Mouse (Mus musculus) liver, embryonic 15.5 days (tissue): Measurements from ENCODE around the gene Fam183b. TPM values are rescaled to one million over a fixed set of nuclear protein-coding genes. Genes with fewer than 3 reads are reported as not detected.
"Not testable (repeated sequence)": the region's sequence is repeated elsewhere in the genome, so short reads cannot be mapped to it uniquely, and the experiment has no call there.

Experiments used
- ATAC-seq: fragments of 200-750 bp; cut with Nextera tagmentation; 2 replicates; pipeline ENCODE4 v1.8.0; 2017; ENCODE audit warnings: moderate number of reproducible peaks, mild to moderate bottlenecking, moderate library complexity; ENCODE audit not compliant: insufficient read depth
- H3K27ac ChIP-seq: fragments of 300-500 bp; sonication (generic); replicated peaks from 2 replicates; pipeline ENCODE4 v1.5.1; 2015; ENCODE audit warnings: mild to moderate bottlenecking, inconsistent platforms
- H3K27me3 ChIP-seq: fragments of 300-500 bp; sonication (generic); 2 replicates; pipeline ENCODE4 v1.6.1; 2015; ENCODE audit warnings: mild to moderate bottlenecking, inconsistent platforms
- H3K36me3 ChIP-seq: fragments of 300-500 bp; sonication (generic); replicated peaks from 2 replicates; pipeline ENCODE4 v1.6.1; 2015; ENCODE audit warnings: moderate library complexity, mild to moderate bottlenecking, inconsistent platforms
- H3K4me1 ChIP-seq: fragments of 300-500 bp; sonication (generic); replicated peaks from 2 replicates; pipeline ENCODE4 v1.6.1; 2015; ENCODE audit warnings: inconsistent platforms
- H3K4me2 ChIP-seq: fragments of 300-500 bp; sonication (generic); 2 replicates; pipeline ENCODE4 v1.6.1; 2015; ENCODE audit warnings: moderate library complexity, mild to moderate bottlenecking, inconsistent platforms
- H3K4me3 ChIP-seq: fragments of 300-500 bp; sonication (generic); replicated peaks from 2 replicates; pipeline ENCODE4 v1.5.1; 2015; ENCODE audit warnings: mild to moderate bottlenecking, inconsistent platforms
- H3K9ac ChIP-seq: fragments of 300-500 bp; sonication (generic); 2 replicates; pipeline ENCODE4 v1.6.1; 2015; ENCODE audit warnings: moderate library complexity, mild to moderate bottlenecking, inconsistent platforms
- H3K9me3 ChIP-seq: fragments of 300-500 bp; sonication (generic); replicated peaks from 2 replicates; pipeline ENCODE4 v1.6.1; 2016; ENCODE audit warnings: inconsistent platforms
- WGBS: fragments of 180-500 bp; shearing (Covaris S2); methylation state at CpG from one replicate; pipeline ENCODE4 v1.1.7; 2015; ENCODE audit warnings: mixed read lengths; ENCODE audit not compliant: insufficient replicate concordance; 5-methylcytosine and 5-hydroxymethylcytosine counted together
- polyA plus RNA-seq: library from polyadenylated mRNA; unstranded; fragments of >200 nt; fragmentation: Nextera tagmentation; extraction: Ambion mirVana; gene quantifications from 2 replicates; pipeline ENCODE4 v1.2.1, GENCODE M21; 2015

The Fam183b gene
- polyA plus RNA-seq, 1 experiment from 2014 or later, result not detected

DNA sequence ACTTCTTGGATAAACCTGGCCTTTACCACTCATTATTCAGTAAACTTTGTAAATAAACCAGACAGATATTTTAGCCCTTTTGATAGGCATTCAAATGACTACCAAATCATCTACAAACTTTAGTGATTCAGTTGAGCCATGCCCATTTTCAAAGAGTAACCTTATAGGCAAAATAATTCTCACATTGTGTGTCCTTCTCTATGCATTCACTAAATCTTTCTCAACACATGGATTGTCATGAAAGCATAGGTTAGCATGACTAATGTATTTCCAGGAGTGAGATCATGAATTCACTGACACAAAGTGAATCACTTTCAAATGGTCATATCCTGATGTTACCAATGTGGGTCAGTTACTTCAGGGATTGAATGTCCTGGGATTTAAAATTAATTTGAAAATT is 28.9 kb downstream of the Fam183b start, which contains the start of gene Olfr315:
TSS of gene Olfr315 (plus strand) at position 301 of the 400 bp plus-strand sequence.
- H3K9me3 ChIP-seq, result no peaks in the 10 kb centered on the region
- H3K9ac ChIP-seq, result no peak within 1 kb of the TSS
- H3K4me1 ChIP-seq, result no peaks in the 10 kb centered on the region
- no peak for ATAC-seq
- H3K27ac ChIP-seq, result no peak within 1 kb of the TSS
- H3K4me3 ChIP-seq, result no peak within 1 kb of the TSS
- no peak within 1 kb of the TSS for H3K4me2 ChIP-seq
- no peaks in the 10 kb centered on the region for H3K27me3 ChIP-seq
- no peaks in the 10 kb centered on the region for H3K36me3 ChIP-seq

DNA sequence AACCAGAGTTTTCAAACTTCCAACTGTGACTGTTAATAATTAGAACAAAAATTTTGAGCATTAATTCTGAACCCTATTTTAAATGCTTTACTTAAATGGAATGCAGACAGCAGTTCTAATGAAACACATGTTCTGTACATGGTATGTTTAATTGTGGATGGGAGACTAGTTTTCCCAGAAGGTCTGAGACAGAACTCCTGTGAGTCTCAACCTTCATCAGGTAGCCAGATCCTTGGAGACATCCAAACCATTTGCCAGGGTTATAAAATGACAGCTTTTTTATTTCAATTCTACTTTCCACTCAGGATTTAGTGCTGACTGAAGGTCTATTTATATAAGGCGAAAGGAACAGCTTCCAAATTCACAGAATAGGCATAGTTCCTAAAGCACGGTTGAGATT is 49.3 kb downstream of the Fam183b start, which contains the start of gene Olfr316:
TSS of gene Olfr316 (plus strand) at position 301 of the 400 bp plus-strand sequence.
- 66% methylated on average over 2 of the region's 2 CpGs for WGBS
- ATAC-seq, result no peak
- Histone ChIP-seq H3K9me3 (no peaks in the 10 kb centered on the region), H3K4me1 (no peaks in the 10 kb centered on the region), H3K9ac (no peak within 1 kb of the TSS), H3K4me2 (no peak within 1 kb of the TSS), H3K36me3 (no peaks in the 10 kb centered on the region), H3K4me3 (no peak within 1 kb of the TSS), H3K27ac (no peak within 1 kb of the TSS), H3K27me3 (no peaks in the 10 kb centered on the region)

DNA sequence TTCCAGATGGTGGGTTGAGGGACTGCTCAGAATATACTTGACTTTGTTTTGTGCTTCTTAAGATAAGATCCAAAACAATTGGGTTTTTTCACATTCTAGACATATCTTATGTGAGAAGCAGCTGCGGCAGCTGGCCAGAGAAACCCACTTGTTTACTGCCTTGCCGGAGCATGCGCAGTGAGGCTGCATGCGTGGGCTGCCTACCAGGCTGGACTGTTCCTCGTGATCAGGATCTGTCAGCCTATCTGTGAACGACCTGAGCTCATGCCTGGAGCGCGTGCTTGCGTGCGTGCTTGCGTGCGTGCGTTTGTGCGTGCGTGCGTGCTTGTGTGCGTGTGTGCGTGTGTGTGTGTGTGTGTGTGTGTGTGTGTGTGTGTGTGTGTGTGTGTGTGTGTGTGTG is 50.7 kb downstream of the Fam183b start:
- not testable (repeated sequence) for ATAC-seq, H3K27ac ChIP-seq, H3K36me3 ChIP-seq, H3K9me3 ChIP-seq, H3K9ac ChIP-seq, H3K4me2 ChIP-seq, H3K4me1 ChIP-seq, H3K4me3 ChIP-seq, H3K27me3 ChIP-seq
- 79% methylated on average over 18 of the region's 18 CpGs for WGBS

Other genes with a start within 250 kb of the Fam183b start
- not detected in 2 replicates for gene Olfr328, start 246.3 kb downstream of the Fam183b start, polyA plus RNA-seq
- not detected in 2 replicates for gene Olfr224, start 231.4 kb downstream of the Fam183b start, polyA plus RNA-seq
- not detected in 2 replicates for gene Olfr325, start 224.2 kb downstream of the Fam183b start, polyA plus RNA-seq
- not detected in 2 replicates for gene Olfr324, start 206.8 kb downstream of the Fam183b start, polyA plus RNA-seq
- gene 2210407C18Rik, start 185.9 kb downstream of the Fam183b start, polyA plus RNA-seq, result not detected in 2 replicates
- gene Olfr323, start 171.5 kb downstream of the Fam183b start, polyA plus RNA-seq, result not detected in 2 replicates
- 13.7 and 14.0 TPM in 2 replicates for gene Trim58, start 161.5 kb downstream of the Fam183b start, polyA plus RNA-seq
- gene Olfr322, start 143.2 kb downstream of the Fam183b start, polyA plus RNA-seq, result not detected in 2 replicates
- gene Olfr320, start 120.9 kb downstream of the Fam183b start, polyA plus RNA-seq, result not detected in 2 replicates
- gene Olfr319, start 102.8 kb downstream of the Fam183b start, polyA plus RNA-seq, result not detected in 2 replicates
- gene Olfr318, start 77.9 kb downstream of the Fam183b start, polyA plus RNA-seq, result not detected in 2 replicates
- gene Olfr317, start 62.7 kb downstream of the Fam183b start, polyA plus RNA-seq, result not detected in 2 replicates
- gene Olfr316, start 49.2 kb downstream of the Fam183b start, polyA plus RNA-seq, result not detected in 2 replicates
- not detected in 2 replicates for gene Olfr315, start 28.8 kb downstream of the Fam183b start, polyA plus RNA-seq
- not detected in 2 replicates for gene Olfr314, start 19.0 kb downstream of the Fam183b start, polyA plus RNA-seq
- not detected in 2 replicates for gene Olfr313, start 13.0 kb upstream of the Fam183b start, polyA plus RNA-seq
- gene Olfr312, start 27.3 kb upstream of the Fam183b start, polyA plus RNA-seq, result not detected in 2 replicates
- not detected in 2 replicates for gene Olfr311, start 37.3 kb upstream of the Fam183b start, polyA plus RNA-seq
- 1.7 and 2.6 TPM in 2 replicates for gene Gm12258, start 45.2 kb upstream of the Fam183b start, polyA plus RNA-seq
- 2.3 and 2.5 TPM in 2 replicates for gene 2810021J22Rik, start 65.3 kb upstream of the Fam183b start, polyA plus RNA-seq
- 4.8 and 5.2 TPM in 2 replicates for gene Zfp39, start 102.3 kb upstream of the Fam183b start, polyA plus RNA-seq
- gene Btnl10, start 115.9 kb upstream of the Fam183b start, polyA plus RNA-seq, result 14.3 and 16.4 TPM in 2 replicates
- 111 and 117 TPM in 2 replicates for gene Rnf187, start 137.0 kb upstream of the Fam183b start, polyA plus RNA-seq
- gene Hist3h2ba, start 147.0 kb upstream of the Fam183b start, polyA plus RNA-seq, result 9.2 and 9.6 TPM in 2 replicates
- gene Hist3h2a, start 152.7 kb upstream of the Fam183b start, polyA plus RNA-seq, result 16.1 and 16.4 TPM in 2 replicates
- gene Trim17, start 152.7 kb upstream of the Fam183b start, polyA plus RNA-seq, result 0.06 and 0.14 TPM in 2 replicates
- 8.6 and 9.1 TPM in 2 replicates for gene Trim11, start 176.1 kb upstream of the Fam183b start, polyA plus RNA-seq